Mouse (Mus musculus): ENCODE measurements around the gene Pga5.

DNA sequence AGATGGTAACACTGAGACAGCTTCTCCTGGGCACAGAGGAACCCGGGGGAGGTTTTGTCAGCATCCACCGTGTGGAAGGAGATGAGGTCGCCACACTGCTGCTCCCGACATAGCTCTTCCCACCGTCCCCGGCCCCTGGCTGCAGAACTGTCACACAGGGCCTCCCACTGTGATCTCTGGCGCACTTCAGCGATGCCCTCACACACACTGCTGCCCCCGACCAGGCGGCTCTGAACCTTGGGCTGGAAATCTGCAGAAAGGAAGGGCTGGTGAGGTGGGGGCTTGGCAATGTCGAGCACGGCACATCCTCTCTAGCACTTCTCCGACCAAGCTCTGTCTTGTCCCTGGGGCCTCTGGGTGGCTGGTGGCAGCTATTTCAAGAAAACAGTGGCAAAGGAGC, 45.2 kb upstream of the Pga5 start:
- TF ChIP-seq CTCF (IDR thresholded peaks at IDR 0.05; ENCODE audit: extremely low read depth, insufficient read length, insufficient replicate concordance, low read depth, low read length), result no peak
- no peak for TF ChIP-seq POLR2A (IDR thresholded peaks at IDR 0.05; ENCODE audit: low read depth, low read length)

All from small intestine, adult 2 months (tissue).